Mouse (Mus musculus) small intestine, adult 2 months (tissue): ENCODE measurements around the gene Pms1. TPM values are rescaled to one million over a fixed set of nuclear protein-coding genes. Genes with fewer than 3 reads are reported as not detected.
"Not testable (repeated sequence)": the region's sequence is repeated elsewhere in the genome, so short reads cannot be mapped to it uniquely, and the experiment has no call there.

Source experiments
- H3K27ac ChIP-seq: fragments of 200-500 bp; 2 replicates; pipeline ENCODE4 v1.5.1; 2012; ENCODE audit warnings: low read depth, low read length, control low read depth, inconsistent platforms; ENCODE audit not compliant: insufficient read depth
- H3K27me3 ChIP-seq: fragments of 200-500 bp; 2 replicates; pipeline ENCODE4 v1.6.1; 2012; ENCODE audit warnings: mild to moderate bottlenecking, moderate library complexity, low read length, inconsistent platforms; ENCODE audit not compliant: control insufficient read depth, insufficient read depth
- H3K36me3 ChIP-seq: fragments of 200-500 bp; 2 replicates; pipeline ENCODE4 v1.6.1; 2012; ENCODE audit warnings: mild to moderate bottlenecking, low read length, control low read depth, inconsistent platforms; ENCODE audit not compliant: control insufficient read depth, insufficient read depth
- H3K4me1 ChIP-seq: fragments of 200-500 bp; 2 replicates; pipeline ENCODE4 v1.6.1; 2012; ENCODE audit warnings: low read length, inconsistent platforms, mixed read lengths; ENCODE audit not compliant: control insufficient read depth, insufficient read depth, insufficient read length
- H3K4me3 ChIP-seq: fragments of 200-500 bp; 2 replicates; pipeline ENCODE4 v1.5.1; 2012; ENCODE audit warnings: low read depth, mild to moderate bottlenecking, control low read depth, inconsistent platforms, low read length, moderate library complexity
- CTCF ChIP-seq: fragments of 200-500 bp; IDR thresholded peaks from 2 replicates; pipeline ENCODE4 v1.5.1; 2012; ENCODE audit warnings: low read depth, mild to moderate bottlenecking, control low read depth, inconsistent platforms, low read length, moderate library complexity, mixed read lengths; ENCODE audit not compliant: insufficient replicate concordance, insufficient read length; ENCODE audit errors: extremely low read depth
- POLR2A ChIP-seq: fragments of 200-500 bp; IDR thresholded peaks from 2 replicates; pipeline ENCODE4 v1.6.1; 2012; ENCODE audit warnings: low read depth, mild to moderate bottlenecking, control low read depth, inconsistent platforms, low read length, moderate library complexity
- WGBS: fragments of 180-500 bp; shearing (Covaris S2); methylation state at CpG from one replicate; pipeline ENCODE4 v1.1.7; 2018; 5-methylcytosine and 5-hydroxymethylcytosine counted together
- polyA plus RNA-seq: library from polyadenylated mRNA; depleted of rRNA; stranded (reverse); fragments of >200 nt; gene quantifications from 2 replicates; pipeline ENCODE4 v1.2.3, GENCODE M21; 2012; rRNA removed

Pms1 gene
- polyA plus RNA-seq = 0.19 and 0.42 TPM in 2 replicates

DNA sequence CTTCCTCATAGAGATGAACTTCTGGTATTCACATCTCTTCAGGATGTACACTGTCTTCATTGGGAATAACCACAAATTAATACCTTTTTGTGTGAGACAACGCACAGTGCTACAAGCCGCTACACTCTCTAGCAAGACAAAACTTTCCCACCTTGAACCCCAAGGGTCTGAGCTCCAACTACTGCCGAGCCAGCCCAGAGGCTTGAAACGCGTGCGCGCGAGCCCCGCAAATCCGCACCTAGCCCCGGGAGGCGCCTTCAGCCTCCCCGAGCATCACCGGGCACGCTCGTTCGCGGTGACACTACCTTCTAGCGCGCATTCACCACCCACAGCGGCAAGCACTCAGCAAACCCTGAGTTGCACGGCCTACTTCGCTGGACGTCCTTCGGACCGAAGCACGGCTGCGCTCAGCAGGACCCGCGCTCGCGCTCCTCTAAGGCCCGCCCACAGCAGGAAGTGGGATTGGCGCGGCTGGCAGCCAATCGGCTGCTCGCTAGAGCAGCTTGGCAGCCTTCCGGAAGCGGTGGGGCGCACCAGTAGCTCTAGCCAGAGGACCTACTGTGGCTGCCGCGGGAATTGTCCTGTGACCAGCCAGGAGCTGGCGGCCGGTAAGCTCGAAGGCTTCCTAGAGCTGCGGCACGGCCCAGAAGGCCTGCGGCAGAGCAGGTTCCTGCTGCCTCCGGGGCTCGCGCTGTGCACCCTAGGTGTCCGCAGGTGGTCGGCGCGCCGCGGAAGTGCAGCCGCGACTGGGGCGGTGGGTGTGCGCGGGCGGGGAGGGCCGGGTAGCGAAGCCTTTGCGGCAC, at the start of gene Pms1, which contains the start of the genes Ormdl1 and Gm28778:
Pms1 (minus strand) TSS at position 438 of the 803 bp plus-strand sequence.
Ormdl1 (plus strand) TSS at position 515 of the 803 bp plus-strand sequence.
Gm28778 (plus strand) TSS at position 531 of the 803 bp plus-strand sequence.
- H3K4me1 ChIP-seq = no peaks in the 10 kb centered on the region
- WGBS = under 1% methylated on average over 66 of the region's 66 CpGs
- H3K4me3 ChIP-seq = peak within 1 kb of the TSS; percentile 89
- no peaks in the 10 kb centered on the region for H3K27me3 ChIP-seq
- peaks cover 3% of the 10 kb centered on the region; the same call in 1 of the 2 replicates for H3K36me3 ChIP-seq
- TF ChIP-seq POLR2A (peak; percentile 92; the same call in 1 of the 2 replicates), CTCF (no peak)
- H3K27ac ChIP-seq = peak within 1 kb of the TSS; percentile 61

DNA sequence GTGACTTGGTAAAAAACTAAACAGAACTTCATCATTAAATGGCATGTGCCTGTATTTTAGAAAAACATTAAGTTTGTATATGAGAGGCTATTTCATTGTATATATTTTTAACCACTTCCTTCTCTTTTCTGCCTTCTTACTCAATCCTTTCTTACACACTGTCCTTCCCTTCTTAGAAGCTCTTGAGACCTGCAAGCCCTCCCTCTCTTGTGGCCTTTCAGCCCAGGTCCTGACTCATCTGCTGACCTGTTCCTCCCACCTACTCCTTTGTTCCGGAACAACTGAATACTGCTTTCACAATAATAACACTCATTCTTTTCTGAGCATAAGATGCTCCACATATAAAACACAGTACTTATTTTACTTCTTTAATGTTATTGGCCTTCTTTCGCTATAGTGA, 44.3 kb upstream of the Pms1 start:
- H3K36me3 ChIP-seq = peaks cover 13% of the 10 kb centered on the region
- no peak overlapping the region for H3K4me3 ChIP-seq
- WGBS = 97% methylated on average over 2 of the region's 2 CpGs
- no peak overlapping the region for H3K27ac ChIP-seq
- no peak for TF ChIP-seq CTCF
- no peak for TF ChIP-seq POLR2A
- H3K27me3 ChIP-seq = no peaks in the 10 kb centered on the region
- H3K4me1 ChIP-seq = no peaks in the 10 kb centered on the region

DNA sequence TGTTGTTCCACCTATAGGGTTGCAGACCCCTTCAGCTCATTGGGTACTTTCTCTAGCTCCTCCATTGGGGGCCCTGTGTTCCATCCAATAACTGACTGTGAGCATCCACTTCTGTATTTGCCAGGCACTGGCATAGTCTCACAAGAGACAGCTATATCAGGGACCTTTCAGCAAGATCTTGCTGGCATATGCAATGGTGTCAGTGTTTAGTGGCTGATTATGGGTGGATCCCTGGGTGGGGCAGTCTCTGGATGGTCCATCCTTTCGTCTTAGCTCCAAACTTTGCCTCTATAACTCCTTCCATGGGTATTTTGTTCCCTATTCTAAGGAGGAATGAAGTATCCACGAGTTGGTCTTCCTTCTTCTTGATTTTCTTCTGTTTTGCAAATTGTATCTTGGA, 40.6 kb upstream of the Pms1 start:
- not testable (repeated sequence) for H3K36me3 ChIP-seq, H3K27me3 ChIP-seq, H3K27ac ChIP-seq, H3K4me3 ChIP-seq, H3K4me1 ChIP-seq
- WGBS = 70% methylated on average over 2 of the region's 2 CpGs

DNA sequence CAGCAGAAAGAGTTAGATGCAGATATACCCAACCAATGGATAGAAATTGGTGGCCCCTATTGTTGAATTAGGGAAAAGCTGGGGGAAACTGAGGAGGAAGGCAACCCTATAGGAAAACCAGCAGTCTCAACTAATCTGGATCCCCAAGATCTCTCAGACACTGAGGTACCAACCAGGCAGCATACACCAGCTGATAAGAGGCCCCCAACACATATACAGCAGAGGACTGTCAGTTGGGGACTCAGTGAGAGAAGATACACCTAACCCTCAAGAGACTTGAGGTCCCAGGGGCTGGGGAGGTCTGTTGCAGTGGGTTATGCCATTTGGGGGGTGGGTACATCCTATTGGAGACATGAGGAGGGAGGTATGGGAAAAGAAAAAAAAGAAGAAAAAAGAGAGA, 38.6 kb upstream of the Pms1 start:
- no peaks in the 10 kb centered on the region for H3K27me3 ChIP-seq
- H3K27ac ChIP-seq = no peak overlapping the region
- TF ChIP-seq POLR2A = no peak
- H3K36me3 ChIP-seq = no peaks in the 10 kb centered on the region
- no peak overlapping the region for H3K4me3 ChIP-seq
- H3K4me1 ChIP-seq = no peaks in the 10 kb centered on the region

DNA sequence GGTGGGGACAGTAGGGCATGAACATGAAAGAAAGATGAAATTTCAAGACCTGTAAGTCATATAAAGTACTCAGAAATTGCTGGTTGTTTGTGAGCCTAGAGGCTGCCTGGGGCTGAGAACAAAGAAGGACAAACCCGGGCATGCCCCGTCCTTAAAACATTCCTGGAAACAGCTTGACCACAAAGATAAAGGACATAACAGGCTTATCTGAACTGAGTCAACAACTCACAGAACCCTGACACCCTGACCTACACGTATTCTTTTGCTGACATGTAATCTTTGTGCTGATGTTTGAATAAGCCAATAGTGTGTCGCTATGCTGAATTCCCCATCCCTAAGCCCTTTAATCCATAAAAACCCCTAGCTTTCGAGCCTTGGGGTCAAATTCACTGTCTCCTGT, 36.7 kb upstream of the Pms1 start:
- 59% methylated on average over 5 of the region's 5 CpGs for WGBS
- not testable (repeated sequence) for H3K27ac ChIP-seq, H3K27me3 ChIP-seq, H3K4me3 ChIP-seq, H3K36me3 ChIP-seq, H3K4me1 ChIP-seq

DNA sequence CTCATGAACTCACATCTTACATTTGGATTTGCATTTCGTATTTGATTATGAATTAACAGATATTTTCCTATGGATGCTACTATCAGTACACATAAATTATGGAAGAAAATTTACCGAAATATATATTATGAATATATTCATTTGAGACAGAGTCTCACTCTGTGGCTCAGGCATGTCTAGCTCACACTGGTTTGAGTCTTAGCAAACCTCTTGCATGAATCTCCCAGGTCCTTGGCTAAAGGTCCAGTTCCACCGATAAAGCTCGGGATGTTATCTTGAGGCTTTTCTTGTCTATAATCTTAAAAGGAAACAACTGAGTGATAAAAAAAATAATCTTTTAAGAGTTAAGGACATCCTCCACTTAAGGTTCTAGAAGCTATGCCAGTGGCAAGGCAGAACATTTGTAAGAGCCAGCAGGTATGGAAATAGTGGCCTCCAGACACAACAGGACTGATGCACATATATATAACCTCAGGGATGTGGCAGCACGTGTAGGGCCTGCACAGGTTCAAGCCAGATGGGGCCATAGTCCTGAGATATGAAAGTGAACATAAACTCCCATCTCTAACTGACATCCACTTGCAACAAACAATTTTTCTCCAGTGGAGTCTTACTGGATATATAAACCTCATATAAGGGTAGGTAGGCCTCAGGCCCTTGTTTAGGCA, 28.1 kb upstream of the Pms1 start:
- Histone ChIP-seq H3K4me1 (peaks cover 8% of the 10 kb centered on the region; the same call in 1 of the 2 replicates), H3K4me3 (no peak overlapping the region), H3K27ac (no peak overlapping the region), H3K27me3 (no peaks in the 10 kb centered on the region), H3K36me3 (peaks cover 8% of the 10 kb centered on the region)
- WGBS = 54% methylated on average over 5 of the region's 5 CpGs
- TF ChIP-seq POLR2A (no peak), CTCF (no peak)

DNA sequence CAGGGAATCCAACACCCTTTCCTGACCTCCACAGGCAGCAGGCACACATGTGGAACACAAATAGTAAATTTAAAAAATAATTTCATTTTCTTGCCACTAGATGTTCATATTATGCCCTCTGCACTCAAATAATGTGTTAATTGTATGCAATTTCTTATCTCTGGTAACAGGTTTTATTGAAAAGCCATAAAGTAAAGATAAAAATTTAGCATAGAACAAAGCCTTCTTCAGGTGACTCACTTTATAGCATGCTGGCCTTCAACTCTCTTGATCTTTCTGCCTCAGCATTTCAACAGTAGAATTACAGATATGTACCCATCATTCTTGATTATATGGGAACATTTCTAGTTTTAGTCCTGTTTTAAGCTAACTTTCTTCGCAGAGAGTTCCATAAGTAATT, 27.5 kb upstream of the Pms1 start:
- peaks cover 8% of the 10 kb centered on the region; the same call in 1 of the 2 replicates for H3K4me1 ChIP-seq
- no peak overlapping the region for H3K4me3 ChIP-seq
- TF ChIP-seq POLR2A = no peak
- no peak for TF ChIP-seq CTCF
- no peak overlapping the region for H3K27ac ChIP-seq
- H3K36me3 ChIP-seq = peaks cover 8% of the 10 kb centered on the region
- 46% methylated on average over 1 of the region's 1 CpGs for WGBS
- no peaks in the 10 kb centered on the region for H3K27me3 ChIP-seq
